Mouse (Mus musculus): ENCODE results near the gene Prc1. TPM values are rescaled to one million over a fixed set of nuclear protein-coding genes. Genes with fewer than 3 reads are reported as not detected.

The Prc1 gene
- polyA plus RNA-seq, 1 experiment: 1.7 TPM

DNA sequence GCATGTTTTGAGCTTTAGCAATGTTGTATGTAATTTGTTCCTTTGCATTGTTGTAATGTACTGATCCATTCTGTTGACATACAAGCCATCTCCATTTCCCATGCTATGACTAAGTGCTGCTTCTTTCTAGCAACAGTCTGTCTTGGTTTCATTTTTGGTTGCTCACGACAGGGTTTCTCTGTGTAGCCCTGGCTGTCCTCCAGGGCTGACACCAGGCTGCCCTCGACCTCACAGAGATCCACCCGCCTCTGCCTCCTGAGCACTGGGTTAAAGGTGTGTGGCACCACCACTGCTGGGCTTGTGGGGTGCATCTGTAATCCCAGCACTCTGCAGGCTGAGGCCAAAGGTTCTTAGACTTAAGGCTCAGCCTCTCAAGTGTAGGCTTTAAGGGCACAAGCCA, 5.3 kb downstream of the Prc1 start:
- no peaks in the 10 kb centered on the region for H3K36me3 ChIP-seq (ENCODE audit: control insufficient read depth, insufficient read depth, low read length)
- H3K27ac ChIP-seq (ENCODE audit: insufficient read depth, low read depth, low read length): no peak overlapping the region
- H3K27me3 ChIP-seq (replicated peaks; ENCODE audit: control insufficient read depth, insufficient read depth, low read length): no peaks in the 10 kb centered on the region
- no peak for DNase-seq
- no peak overlapping the region for H3K4me3 ChIP-seq (ENCODE audit: insufficient read depth, low read depth, low read length)
- 80% methylated on average over 3 of the region's 3 CpGs for WGBS
- TF ChIP-seq CTCF (conservative IDR thresholded peaks at IDR 0.05; ENCODE audit: insufficient read depth, insufficient read length, low read depth, low read length): no peak
- H3K4me1 ChIP-seq (ENCODE audit: control insufficient read depth, insufficient read depth, low read length): no peaks in the 10 kb centered on the region

DNA sequence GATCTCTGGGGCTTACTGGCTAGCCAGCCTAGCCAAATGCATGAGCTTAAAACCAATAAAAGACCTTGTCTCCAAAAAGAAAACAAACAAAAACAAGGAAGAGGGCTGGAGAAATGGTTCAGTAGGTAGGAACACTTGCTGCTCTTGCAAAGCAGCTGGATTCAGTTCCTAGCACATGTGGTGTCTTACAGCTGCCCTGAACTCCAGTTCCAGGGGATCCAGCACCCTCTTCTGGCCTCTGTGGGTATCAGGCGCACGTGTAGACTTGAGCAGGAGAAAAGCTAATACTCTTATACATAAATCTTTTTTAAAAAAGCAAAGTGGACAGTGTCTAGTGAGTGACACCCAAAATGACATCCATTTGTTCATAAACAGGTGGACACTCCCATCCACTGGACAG, 7.3 kb downstream of the Prc1 start:
- TF ChIP-seq POLR2A (IDR thresholded peaks at IDR 0.05; ENCODE audit: low read depth, low read length): no peak
- TF ChIP-seq CTCF (conservative IDR thresholded peaks at IDR 0.05; ENCODE audit: insufficient read depth, insufficient read length, low read depth, low read length): no peak
- DNase-seq: no peak
- no peak overlapping the region for H3K27ac ChIP-seq (ENCODE audit: insufficient read depth, low read depth, low read length)
- no peaks in the 10 kb centered on the region for H3K27me3 ChIP-seq (replicated peaks; ENCODE audit: control insufficient read depth, insufficient read depth, low read length)
- no peaks in the 10 kb centered on the region for H3K4me1 ChIP-seq (ENCODE audit: control insufficient read depth, insufficient read depth, low read length)
- H3K4me3 ChIP-seq (ENCODE audit: insufficient read depth, low read depth, low read length): no peak overlapping the region
- WGBS: 80% methylated on average over 2 of the region's 2 CpGs
- no peaks in the 10 kb centered on the region for H3K36me3 ChIP-seq (ENCODE audit: control insufficient read depth, insufficient read depth, low read length)

- Histone ChIP-seq H3K4me3 (ENCODE audit: insufficient read depth, low read depth, low read length) (no peak overlapping the region), H3K36me3 (ENCODE audit: control insufficient read depth, insufficient read depth, low read length) (no peaks in the 10 kb centered on the region), H3K27ac (ENCODE audit: insufficient read depth, low read depth, low read length) (no peak overlapping the region), H3K4me1 (ENCODE audit: control insufficient read depth, insufficient read depth, low read length) (no peaks in the 10 kb centered on the region), H3K27me3 (replicated peaks; ENCODE audit: control insufficient read depth, insufficient read depth, low read length) (no peaks in the 10 kb centered on the region)
- TF ChIP-seq CTCF (conservative IDR thresholded peaks at IDR 0.05; ENCODE audit: insufficient read depth, insufficient read length, low read depth, low read length): no peak
- TF ChIP-seq POLR2A (IDR thresholded peaks at IDR 0.05; ENCODE audit: low read depth, low read length): no peak
- no peak for DNase-seq
- WGBS: 67% methylated on average over 3 of the region's 3 CpGs
Measured at GRCm38 (mm10) chr7:80307766-80308165, 13.5 kb downstream of the Prc1 start.

DNA sequence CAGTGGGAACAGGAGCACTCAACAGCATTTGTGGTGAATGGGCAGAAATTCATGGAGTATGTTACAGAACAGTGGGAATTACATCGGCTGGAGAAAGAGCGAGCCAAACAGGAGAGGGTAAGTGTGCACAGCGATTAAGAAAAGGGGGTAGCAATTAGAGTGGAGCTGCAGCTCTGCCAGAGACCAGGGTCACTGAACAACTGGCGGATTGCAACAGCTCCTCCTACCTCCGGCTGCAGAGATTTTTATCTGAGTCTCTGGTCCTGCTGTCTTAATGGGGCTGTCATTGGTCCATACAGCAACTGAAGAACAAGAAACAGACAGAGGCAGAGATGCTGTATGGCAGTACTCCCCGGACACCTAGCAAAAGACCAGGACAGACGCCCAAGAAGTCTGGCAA, 16.5 kb downstream of the Prc1 start:
- no peaks in the 10 kb centered on the region for H3K36me3 ChIP-seq (ENCODE audit: control insufficient read depth, insufficient read depth, low read length)
- TF ChIP-seq POLR2A (IDR thresholded peaks at IDR 0.05; ENCODE audit: low read depth, low read length) (no peak), CTCF (conservative IDR thresholded peaks at IDR 0.05; ENCODE audit: insufficient read depth, insufficient read length, low read depth, low read length) (no peak)
- H3K4me1 ChIP-seq (ENCODE audit: control insufficient read depth, insufficient read depth, low read length): no peaks in the 10 kb centered on the region
- 79% methylated on average over 7 of the region's 7 CpGs for WGBS
- no peak for DNase-seq
- H3K27me3 ChIP-seq (replicated peaks; ENCODE audit: control insufficient read depth, insufficient read depth, low read length): no peaks in the 10 kb centered on the region
- H3K4me3 ChIP-seq (ENCODE audit: insufficient read depth, low read depth, low read length): no peak overlapping the region
- no peak overlapping the region for H3K27ac ChIP-seq (ENCODE audit: insufficient read depth, low read depth, low read length)

DNA sequence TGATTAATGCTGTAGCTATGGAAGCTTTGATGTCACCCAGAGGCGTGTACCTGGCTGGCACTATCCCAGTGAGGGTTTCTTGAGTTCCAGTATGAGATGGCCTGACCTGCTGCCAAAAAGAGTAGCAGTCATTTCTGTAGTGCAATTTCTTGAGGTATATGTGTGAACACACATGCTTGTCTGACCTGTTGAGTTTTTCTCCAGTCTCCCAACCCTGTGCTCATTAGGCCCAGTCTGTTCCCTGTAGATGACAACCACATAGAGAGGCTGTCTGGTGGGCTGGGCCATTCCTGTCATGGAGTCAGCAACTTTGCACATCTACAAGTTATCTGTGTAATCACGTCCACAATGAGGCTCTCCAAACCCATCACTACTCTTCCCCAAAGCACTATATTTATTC, 21.5 kb downstream of the Prc1 start:
- no peak overlapping the region for H3K27ac ChIP-seq (ENCODE audit: insufficient read depth, low read depth, low read length)
- no peaks in the 10 kb centered on the region for H3K4me1 ChIP-seq (ENCODE audit: control insufficient read depth, insufficient read depth, low read length)
- 92% methylated on average over 2 of the region's 2 CpGs for WGBS
- H3K27me3 ChIP-seq (replicated peaks; ENCODE audit: control insufficient read depth, insufficient read depth, low read length): no peaks in the 10 kb centered on the region
- no peaks in the 10 kb centered on the region; the same call in 1 of the 2 replicates for H3K36me3 ChIP-seq (ENCODE audit: control insufficient read depth, insufficient read depth, low read length)
- no peak overlapping the region for H3K4me3 ChIP-seq (ENCODE audit: insufficient read depth, low read depth, low read length)
- TF ChIP-seq POLR2A (IDR thresholded peaks at IDR 0.05; ENCODE audit: low read depth, low read length) (no peak), CTCF (conservative IDR thresholded peaks at IDR 0.05; ENCODE audit: insufficient read depth, insufficient read length, low read depth, low read length) (no peak)
- no peak for DNase-seq

DNA sequence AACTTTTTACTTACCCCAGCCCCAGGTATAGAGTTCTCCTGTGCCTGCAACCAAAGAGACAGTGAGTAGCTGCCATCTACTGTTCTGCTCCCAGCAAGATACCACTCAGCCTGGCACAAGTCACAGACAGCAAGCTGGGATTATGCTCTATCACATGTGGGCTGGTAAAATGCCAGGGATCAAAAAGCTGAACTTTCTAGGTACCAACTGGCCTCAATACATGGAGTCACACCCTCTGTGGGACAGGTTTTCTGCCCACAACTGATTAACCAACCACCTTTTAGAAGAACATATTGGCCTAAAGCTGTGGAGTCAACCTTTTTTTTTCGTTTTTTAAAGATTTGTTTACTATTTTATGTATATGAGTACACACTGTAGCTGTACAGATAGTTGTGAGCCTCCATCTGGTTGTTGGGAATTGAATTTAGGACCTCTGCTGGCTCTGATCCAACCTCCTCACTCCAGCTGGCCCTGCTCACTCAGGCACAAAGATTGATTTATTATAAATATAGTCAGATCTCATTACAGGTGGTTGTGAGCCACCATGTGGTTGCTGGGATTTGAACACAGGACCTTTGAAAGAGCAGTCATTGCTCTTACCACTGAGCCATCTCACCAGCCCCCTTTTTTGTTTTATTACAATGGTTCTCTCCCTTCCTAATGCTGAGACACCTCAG, 23.3 kb downstream of the Prc1 start:
- 62% methylated on average over 1 of the region's 1 CpGs for WGBS
- Histone ChIP-seq H3K36me3 (ENCODE audit: control insufficient read depth, insufficient read depth, low read length) (no peaks in the 10 kb centered on the region; the same call in 1 of the 2 replicates), H3K4me3 (ENCODE audit: insufficient read depth, low read depth, low read length) (no peak overlapping the region), H3K27me3 (replicated peaks; ENCODE audit: control insufficient read depth, insufficient read depth, low read length) (no peaks in the 10 kb centered on the region), H3K4me1 (ENCODE audit: control insufficient read depth, insufficient read depth, low read length) (no peaks in the 10 kb centered on the region), H3K27ac (ENCODE audit: insufficient read depth, low read depth, low read length) (no peak overlapping the region)
- peak; percentile 36 for DNase-seq
- TF ChIP-seq CTCF (conservative IDR thresholded peaks at IDR 0.05; ENCODE audit: insufficient read depth, insufficient read length, low read depth, low read length) (no peak), POLR2A (IDR thresholded peaks at IDR 0.05; ENCODE audit: low read depth, low read length) (no peak)

DNA sequence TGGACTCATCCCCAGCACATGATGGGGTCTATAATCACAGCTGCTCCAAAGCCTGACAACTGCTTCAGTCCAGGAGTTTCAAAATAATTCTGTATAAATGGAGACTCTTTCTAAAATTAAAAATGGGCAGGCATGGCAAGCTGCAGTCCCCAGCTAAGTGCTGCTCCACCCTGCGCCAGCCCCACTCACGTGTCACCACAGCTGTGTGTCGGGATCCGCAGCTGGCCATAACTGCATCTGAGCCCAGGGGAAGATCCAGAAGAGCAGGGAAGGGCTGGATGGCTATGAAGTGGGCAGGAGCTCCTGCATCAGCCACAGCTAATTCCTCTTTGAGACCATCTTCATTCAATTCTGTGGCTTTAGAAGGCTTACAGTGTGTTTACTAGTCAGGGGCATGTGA, 24.4 kb downstream of the Prc1 start:
- WGBS: 95% methylated on average over 4 of the region's 4 CpGs
- Histone ChIP-seq H3K4me1 (ENCODE audit: control insufficient read depth, insufficient read depth, low read length) (peaks cover 4% of the 10 kb centered on the region), H3K36me3 (ENCODE audit: control insufficient read depth, insufficient read depth, low read length) (no peaks in the 10 kb centered on the region; the same call in 1 of the 2 replicates), H3K27ac (ENCODE audit: insufficient read depth, low read depth, low read length) (no peak overlapping the region), H3K4me3 (ENCODE audit: insufficient read depth, low read depth, low read length) (no peak overlapping the region), H3K27me3 (replicated peaks; ENCODE audit: control insufficient read depth, insufficient read depth, low read length) (no peaks in the 10 kb centered on the region)
- DNase-seq: no peak
- TF ChIP-seq CTCF (conservative IDR thresholded peaks at IDR 0.05; ENCODE audit: insufficient read depth, insufficient read length, low read depth, low read length) (no peak), POLR2A (IDR thresholded peaks at IDR 0.05; ENCODE audit: low read depth, low read length) (no peak)
